Mouse (Mus musculus): ENCODE measurements around the gene Mospd3.

Mospd3 gene

DNA sequence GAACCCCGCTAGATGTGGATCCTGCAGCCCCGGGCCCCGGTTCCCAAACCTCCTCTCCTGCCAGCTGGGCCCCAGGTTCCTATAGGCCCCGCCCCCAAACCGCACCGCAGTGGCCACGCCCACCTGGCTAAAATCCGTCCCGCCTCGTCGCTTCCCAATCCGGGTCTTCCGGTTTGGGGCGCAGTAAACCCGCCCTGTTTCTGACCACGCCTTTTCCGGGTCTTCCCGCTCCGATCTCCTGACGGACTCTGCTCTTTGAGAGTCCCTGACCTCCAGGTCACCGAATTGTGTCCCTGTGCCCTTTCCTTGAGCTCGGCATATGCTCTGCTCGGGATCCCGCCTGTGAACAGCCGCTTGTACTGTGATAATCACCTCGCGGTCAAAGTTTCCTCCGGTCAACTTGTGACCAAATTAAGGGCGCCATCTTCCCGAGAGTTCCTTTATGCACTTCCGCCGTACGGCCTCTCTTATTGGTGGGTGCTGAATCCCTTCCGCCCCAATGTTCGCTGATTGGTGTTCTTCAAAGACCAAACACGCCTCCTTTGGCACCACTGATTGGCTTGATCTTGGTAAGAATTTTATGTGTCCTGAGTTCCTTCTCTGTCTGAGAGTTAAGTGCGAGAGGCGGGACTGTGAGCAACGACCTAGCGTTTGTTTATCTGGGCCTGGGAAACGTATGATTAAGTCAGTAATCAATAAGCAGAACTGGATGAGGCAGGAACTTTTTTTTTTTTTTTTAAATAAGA lies at the start of gene Mospd3:
Gene Mospd3 (minus strand): TSS at position 440 of the 746 bp plus-strand sequence.
- DNase-seq: peak; percentile 93 to 95

DNA sequence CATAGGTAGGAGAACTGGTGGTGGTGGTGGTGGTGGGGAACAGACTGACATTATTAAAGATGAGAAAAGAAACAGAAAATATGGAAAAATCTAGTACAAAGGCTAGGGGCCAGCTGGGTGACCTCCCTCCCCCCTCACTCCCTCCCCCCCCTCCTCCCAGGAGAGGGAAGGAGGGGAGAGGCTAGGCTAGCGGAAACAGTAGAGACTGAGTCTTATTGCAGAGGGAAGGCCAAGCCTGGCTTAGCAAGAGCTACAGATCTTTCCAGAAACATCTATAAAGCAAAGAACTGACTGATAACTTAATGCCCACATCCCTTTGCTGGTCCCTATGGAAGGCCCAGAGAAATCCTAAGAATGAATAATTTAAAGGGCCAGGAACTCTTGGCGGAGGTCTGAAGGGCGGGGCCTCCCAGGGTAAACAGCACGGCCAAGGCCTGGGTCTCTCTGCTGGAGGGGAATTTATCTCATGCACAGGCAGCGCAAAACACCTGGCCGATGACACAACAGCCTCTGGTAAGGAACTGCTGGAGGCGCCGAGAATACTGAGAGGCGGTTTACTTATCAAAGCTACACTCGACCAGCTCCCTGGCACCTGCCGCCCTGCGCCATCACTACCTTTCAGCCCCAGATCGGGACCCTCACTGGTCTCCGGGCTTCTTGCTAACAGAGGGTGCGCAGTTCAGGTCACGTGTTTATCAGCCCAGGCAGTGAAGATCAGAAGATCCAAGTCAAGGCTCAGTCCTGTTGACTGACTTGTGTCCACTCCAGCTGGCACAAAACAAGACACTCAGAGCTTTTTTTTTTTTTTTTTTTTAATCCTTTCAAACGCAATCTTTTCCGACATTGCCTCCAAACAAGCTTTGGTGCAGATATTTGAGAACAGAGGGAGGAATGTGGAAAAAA lies 49.1 kb upstream of the Mospd3 start:
- DNase-seq: no peak

DNA sequence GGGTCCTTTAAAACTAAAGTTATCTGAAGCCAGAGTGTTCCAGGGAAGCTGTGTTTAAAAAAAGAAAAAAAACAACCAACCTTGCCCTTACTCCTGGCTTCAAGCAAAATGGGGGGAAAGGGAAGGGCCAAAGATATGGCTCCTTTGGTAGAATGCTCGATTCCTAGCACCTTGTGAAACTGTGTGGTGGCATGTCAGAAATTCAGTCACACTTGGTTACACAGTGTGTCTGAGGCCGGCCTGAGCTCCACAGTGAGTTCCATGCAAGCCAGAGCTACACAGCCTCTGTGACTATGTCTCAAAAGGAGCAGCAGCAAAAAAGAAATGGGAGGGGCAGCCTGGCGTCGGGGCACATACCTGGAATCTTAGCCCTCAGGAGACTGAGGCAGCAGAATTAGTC lies 48.4 kb upstream of the Mospd3 start:
- DNase-seq: no peak

- DNase-seq: no peak
These were observed 47.2 kb upstream of the Mospd3 start for GRCm38 (mm10) chr5:137647827-137648601.

DNA sequence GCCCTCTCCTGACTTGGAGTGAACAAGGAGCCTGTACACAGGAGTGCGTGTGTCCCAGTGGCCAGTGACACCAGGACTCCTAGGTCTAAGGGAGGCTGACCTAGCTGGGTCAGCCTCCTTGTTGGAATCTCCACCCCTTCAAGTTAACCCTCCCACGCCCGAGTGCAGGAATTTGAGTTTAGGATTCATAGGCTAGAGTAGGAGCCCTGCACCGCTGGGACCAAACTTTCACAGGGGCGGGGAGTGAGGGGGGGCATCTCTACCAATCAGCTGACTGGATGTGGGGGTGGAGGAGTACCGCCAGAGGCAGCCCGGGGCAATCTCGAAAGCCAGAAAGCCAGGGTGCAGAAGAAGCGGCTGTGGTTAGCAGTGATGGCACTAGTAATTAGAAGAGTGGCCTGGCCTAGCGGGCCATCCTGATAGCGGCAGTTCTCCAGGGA lies 44.8 kb upstream of the Mospd3 start, which contains the start of gene Irs3:
Gene Irs3 (minus strand): TSS at position 63 of the 440 bp plus-strand sequence.
- DNase-seq: no peak

- DNase-seq: no peak
These were observed 44.3 kb upstream of the Mospd3 start for GRCm38 (mm10) chr5:137645091-137645651.

DNA sequence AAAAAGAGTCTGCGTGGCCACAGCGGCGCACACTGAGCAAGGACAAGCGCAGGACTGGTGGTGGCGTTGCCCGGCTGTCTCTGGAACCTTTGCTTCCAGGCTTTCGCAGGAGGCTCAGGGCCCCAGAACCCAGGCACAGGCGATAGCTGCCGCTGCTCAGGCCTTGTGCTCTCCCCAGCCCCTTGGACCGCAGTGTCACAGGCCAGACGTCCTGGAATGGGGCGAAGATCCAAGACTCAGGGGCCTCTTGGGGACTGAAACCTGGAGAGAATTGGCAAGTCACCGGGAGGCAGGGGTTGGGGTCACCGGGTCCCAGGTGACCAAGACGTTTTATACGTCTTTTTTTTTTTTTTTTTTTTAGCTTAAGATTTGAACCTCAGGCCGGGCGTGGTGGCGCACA lies 43.6 kb upstream of the Mospd3 start:
- no peak for DNase-seq

DNA sequence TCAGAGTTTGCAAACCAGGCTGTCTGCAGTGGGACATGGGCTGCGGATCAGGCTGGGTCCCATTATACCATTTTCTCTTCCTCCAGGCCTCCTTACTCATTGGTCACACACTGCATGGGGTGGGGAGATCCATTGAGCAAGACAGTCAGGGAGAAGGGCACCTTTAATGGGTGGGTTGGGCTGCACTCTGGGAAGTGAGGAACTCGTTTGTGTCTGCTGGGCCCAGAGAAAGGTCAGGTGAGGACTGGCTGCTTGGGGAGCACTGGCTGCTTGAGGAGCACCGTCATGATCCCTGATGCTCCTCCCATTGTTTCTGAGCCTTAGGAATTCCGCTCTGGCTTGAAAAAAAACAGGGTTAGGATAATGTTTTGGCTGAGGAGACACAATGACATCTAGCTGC lies 42.0 kb upstream of the Mospd3 start:
- no peak for DNase-seq

GRCm38 (mm10) chr5:137641054-137641453 lies 40.2 kb upstream of the Mospd3 start, which contains the start of gene Sap25:
Gene Sap25, plus strand, starts transcription at chr5:137641334.
- peak in 1 of 2 experiments; percentile 27 for DNase-seq

DNA sequence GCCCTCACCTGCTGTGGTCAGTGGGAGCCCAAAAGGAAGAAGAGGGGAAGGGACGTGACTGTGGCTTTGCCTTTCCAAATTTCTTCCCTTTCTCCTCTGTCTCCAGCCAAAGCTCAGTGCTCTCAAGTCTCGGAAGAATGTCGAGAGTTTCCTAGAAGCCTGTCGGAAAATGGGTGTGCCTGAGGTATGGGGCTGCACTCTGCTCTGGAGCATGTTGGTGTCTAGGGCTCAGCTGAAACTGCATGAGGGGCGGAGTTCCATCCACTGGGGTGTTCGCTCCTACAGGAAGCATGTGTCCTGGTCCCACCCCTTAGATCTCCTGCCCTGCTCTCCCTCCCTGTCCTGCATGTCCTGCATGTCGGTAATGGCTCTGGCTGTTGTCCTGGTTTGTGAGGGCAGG lies 38.6 kb upstream of the Mospd3 start:
- DNase-seq: no peak

GRCm38 (mm10) chr5:137633397-137634084 lies 32.7 kb upstream of the Mospd3 start:
- no peak for DNase-seq

DNA sequence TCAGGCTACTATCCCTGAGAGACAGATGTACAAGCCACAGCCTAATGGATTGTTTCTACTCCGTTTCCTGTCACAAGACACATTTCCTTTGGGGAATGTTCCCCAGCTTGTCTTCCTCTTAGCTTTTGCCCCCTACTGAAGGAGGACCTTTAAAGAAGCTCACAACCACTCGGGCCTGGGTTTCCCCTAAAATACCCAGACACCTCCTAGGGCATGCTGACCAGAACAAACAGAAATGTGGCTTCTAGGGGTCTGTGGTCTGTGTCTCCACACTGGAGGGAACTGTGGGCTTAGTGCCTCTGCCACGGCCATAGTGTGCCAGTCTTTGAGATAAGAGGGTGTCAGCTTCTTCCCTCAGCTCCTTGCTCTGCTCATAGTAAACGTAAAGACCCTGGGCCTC lies 30.7 kb upstream of the Mospd3 start:
- no peak for DNase-seq

DNA sequence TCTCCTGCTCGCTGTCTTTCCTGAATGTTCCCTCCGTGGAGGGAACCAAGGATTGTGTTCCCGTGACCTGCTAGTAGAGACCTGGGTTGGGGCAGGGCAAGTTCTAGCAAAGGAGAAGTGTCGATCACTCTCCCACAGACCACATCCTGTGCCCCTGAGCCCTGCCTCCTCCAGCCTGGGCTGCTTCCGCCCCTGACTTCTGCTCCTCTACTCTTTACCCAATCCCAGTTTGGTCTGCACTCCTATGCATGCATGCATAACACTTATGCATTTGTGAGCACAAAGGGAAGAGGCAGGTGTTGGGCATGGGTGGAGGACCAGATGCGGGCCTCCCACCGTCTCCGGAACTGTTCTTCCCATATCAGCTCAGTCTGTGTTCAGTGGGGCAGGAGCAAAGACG lies 30.3 kb upstream of the Mospd3 start:
- no peak for DNase-seq

- no peak for DNase-seq
These were observed 29.7 kb upstream of the Mospd3 start for GRCm38 (mm10) chr5:137630602-137631001.

GRCm38 (mm10) chr5:137629906-137630545 lies 29.2 kb upstream of the Mospd3 start:
- no peak for DNase-seq

DNA sequence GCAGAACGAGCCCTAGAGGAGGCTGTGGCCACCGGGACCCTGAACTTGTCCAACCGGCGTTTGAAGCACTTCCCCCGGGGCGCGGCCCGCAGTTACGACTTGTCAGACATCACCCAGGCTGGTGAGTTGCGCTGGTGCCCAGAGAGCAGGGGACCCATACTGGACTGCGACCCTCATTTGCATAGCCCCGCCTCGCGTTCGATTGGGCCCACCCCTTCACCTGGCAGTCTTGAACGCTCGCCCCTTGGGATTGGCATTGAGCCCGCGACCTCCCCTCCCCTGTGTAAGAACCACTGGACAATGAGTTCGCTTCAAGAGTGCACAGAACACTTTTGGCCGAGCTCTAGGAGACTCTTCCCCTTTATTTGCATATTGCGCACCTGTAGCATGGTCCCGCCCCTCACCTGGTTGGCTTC lies 28.5 kb upstream of the Mospd3 start:
- no peak for DNase-seq

- DNase-seq: peak; percentile 98 to 99
These were observed 27.8 kb upstream of the Mospd3 start, which contains the start of the genes Fbxo24, Lrch4 and Gm20605 for GRCm38 (mm10) chr5:137628498-137629305. Gene Fbxo24, minus strand, starts transcription at chr5:137629002. Gene Lrch4, plus strand, starts transcription at chr5:137629121. Gene Gm20605, plus strand, starts transcription at chr5:137629175.

- no peak for DNase-seq
These were observed 27.1 kb upstream of the Mospd3 start for GRCm38 (mm10) chr5:137627991-137628390.

- no peak for DNase-seq
These were observed 23.2 kb upstream of the Mospd3 start for GRCm38 (mm10) chr5:137623937-137624530.

GRCm38 (mm10) chr5:137615347-137615746 lies 14.5 kb upstream of the Mospd3 start:
- DNase-seq: no peak

Data from cerebellum, postnatal 36 days (tissue).